Mouse (Mus musculus) cerebellum, adult 2 months (tissue): ENCODE measurements around the gene Olfr1352.

Experiments used
- CTCF ChIP-seq: fragments of 200-500 bp; IDR thresholded peaks from 2 replicates; pipeline ENCODE4 v1.5.1; 2011; ENCODE audit warnings: low read depth, mild to moderate bottlenecking, control low read depth, low read length, moderate library complexity, borderline replicate concordance; ENCODE audit not compliant: insufficient read depth
- POLR2A ChIP-seq: fragments of 200-500 bp; IDR thresholded peaks from 2 replicates; pipeline ENCODE4 v1.6.1; 2011; ENCODE audit warnings: low read length, control low read depth, borderline replicate concordance; ENCODE audit not compliant: insufficient read depth

DNA sequence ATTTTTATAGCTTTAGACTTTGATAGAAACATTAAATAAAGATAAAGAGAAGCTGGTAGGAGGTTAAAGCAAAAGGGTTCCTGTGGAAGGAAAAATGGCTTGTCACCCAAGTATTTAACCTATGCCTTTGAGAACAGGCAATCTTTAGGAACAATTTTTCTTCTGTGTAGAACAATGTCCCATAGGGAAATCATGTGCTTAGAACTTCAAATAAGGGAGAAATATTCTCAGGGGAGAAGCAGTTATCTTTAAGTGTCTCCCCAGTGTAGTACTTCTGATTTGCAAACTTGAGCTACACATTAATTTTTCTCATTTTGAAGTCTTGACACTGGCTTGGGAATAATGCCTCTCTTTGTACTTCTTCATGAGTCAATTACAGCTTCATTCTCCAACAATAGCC, 47.6 kb downstream of the Olfr1352 start, which contains the start of gene Olfr57:
- TF ChIP-seq POLR2A (no peak), CTCF (no peak)
